Mouse (Mus musculus): Measurements from ENCODE around the gene Rubcnl.

- TF ChIP-seq CTCF (IDR thresholded peaks at IDR 0.05; ENCODE audit: extremely low read depth, insufficient read depth, insufficient read length, insufficient replicate concordance), result no peak
- no peak for TF ChIP-seq POLR2A (IDR thresholded peaks at IDR 0.05; ENCODE audit: low read depth, low read length)
Observed at GRCm38 (mm10) chr14:75077946-75078345, 62.1 kb downstream of the Rubcnl start.
